Mouse (Mus musculus): ENCODE results near the gene Fip1l1.

The Fip1l1 gene

DNA sequence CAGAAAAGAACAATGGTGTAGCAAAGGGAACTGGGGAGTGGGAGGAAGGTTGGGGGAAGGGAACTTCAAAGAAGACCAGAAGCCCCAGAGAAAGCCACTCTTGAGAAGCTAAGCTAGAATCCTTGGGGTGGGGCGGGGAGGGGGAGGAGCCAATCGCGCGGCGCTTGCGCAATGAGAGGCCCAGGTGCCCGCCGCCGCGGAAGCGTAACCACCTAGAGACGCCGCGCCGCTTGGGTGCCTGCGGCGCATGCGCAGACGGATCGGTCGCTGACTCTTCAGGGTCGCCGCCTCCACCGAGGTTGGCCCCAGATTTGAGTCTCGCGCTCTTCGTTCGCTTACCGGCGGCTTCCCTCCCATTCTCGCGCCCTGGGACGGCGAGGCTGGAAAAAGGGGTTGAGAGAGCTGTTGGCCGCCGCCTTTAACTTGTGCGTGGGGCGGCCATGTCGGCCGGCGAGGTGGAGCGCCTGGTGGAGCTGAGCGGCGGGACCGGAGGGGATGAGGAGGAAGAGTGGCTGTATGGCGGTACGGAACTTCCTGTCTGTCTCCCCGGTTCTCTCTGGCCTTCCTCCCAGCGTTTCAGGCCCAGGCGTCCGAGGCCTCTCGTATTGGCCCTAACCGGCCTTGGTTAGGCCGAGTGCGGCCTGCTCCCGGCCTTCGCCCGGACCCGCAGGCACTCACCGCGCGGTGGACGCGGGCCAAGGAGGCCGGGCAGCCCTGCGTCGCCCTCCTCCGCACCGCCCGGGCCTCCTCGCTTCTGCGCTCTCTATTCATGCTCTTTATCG lies at the start of gene Fip1l1:
TSS of gene Fip1l1 (plus strand) at position 210 of the 782 bp plus-strand sequence.
- DNase-seq (ENCODE audit: extremely low read depth, insufficient read length, low spot score), result peak; percentile 94

DNA sequence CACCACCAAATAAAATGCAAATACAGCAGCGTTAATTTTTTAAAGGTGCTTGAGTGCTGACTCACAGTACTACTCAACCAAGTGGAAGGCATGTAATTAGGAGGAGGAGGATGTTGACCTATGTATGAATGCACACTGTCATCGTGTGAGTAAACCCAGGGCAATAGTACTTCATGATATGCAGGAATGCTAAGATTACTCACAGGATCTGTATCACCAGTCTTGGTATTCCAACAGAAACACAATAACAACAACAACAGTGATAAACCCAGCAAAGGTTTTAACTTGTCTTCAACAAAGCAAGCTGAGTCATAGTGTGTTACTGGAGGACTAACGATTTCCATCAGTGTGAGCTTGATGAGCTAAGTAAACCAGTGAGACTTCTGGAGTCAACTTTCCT lies 42.5 kb upstream of the Fip1l1 start:
- DNase-seq (ENCODE audit: extremely low read depth, insufficient read length, low spot score), result no peak

DNA sequence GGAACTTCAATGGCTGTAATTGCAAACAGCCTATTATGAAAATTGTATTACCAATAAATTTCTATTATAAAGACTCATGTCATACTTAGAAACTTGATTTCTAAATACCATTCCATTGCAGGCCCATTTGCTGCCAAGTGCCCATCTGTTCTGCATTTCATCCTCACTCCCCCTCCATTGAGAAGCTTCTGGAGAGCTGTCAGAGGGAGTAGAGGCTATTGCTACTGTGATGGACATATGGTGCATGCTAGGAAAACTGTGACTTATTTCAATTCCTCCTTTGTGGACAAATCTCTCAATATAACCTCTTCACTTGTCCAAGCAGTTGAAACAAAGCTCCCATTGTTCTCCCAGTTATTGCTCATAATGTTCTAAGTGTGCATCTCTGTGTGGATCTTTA lies 23.6 kb upstream of the Fip1l1 start:
- DNase-seq (ENCODE audit: extremely low read depth, insufficient read length, low spot score), result no peak

DNA sequence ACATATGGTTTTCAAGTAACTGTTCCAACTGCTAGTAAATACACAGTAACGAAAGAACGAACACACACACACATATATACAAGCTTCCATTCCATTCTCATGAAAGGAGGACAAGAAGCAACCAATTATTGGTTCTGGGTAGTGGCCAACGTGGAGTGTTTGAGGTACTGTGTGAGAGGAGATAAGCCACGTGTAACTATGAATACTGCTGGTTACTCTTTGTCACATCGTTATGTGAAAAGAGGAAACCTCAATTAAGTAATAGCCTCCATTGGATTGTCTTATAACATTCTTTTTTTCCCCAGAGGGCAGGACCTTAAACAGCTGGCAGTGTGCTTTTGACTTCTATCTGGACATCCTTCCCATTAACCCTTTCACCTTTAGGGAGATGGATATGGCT lies 8.2 kb upstream of the Fip1l1 start:
- no peak for DNase-seq (ENCODE audit: extremely low read depth, insufficient read length, low spot score)

DNA sequence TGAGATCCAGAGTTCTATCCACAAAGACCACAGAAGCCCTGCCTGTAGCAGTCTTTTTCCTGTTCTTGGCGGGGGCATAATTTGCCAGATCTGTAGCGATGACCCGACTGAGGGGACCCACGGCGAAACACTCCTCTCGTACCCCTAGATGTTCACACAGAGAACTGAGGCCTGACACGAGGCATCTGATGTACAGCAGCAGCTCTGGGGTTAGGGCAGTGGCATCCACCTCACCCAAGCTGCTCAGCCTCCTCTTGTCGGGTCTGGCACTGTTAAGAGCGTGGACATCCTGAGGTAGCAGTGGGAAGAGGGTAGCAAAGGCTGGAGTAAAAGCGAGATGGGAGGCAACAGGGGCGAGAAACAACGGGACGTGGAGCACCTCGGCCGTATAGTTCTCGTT lies 4.5 kb upstream of the Fip1l1 start:
- DNase-seq (ENCODE audit: extremely low read depth, insufficient read length, low spot score), result no peak

DNA sequence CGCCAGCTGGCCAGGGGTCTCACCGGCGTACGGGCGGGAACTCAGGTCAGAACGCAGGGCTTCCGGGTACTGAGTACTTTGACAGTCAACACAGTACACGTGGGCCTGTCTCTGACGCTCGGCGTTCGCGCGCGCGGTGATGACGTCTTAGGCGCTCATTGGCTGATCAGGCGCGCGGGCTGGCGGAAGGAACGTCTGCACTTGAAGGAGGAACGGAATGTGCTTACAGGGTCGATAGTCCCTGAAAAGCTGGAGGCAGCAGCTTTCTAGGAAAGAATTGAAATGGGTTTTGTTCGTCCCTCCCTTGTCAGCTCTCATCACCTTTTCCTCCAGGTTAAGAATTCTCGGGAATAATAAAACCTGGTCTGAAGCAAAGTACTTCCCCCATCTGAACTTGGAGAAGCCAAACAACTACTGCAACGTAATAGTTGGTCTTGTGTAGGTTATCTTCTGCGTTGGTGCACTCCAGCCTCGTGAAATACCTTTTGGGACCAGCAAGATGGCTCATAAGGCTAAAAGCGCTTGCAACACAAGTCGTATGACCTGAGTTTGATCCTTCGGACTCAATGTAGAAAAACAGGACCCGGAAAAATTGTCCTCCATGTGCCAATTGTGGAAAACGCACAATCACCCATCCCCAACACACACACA lies 3.5 kb upstream of the Fip1l1 start, which contains the start of gene Scfd2:
TSS of gene Scfd2 (minus strand) at position 130 of the 651 bp plus-strand sequence.
- DNase-seq (ENCODE audit: extremely low read depth, insufficient read length, low spot score), result peak; percentile 96

DNA sequence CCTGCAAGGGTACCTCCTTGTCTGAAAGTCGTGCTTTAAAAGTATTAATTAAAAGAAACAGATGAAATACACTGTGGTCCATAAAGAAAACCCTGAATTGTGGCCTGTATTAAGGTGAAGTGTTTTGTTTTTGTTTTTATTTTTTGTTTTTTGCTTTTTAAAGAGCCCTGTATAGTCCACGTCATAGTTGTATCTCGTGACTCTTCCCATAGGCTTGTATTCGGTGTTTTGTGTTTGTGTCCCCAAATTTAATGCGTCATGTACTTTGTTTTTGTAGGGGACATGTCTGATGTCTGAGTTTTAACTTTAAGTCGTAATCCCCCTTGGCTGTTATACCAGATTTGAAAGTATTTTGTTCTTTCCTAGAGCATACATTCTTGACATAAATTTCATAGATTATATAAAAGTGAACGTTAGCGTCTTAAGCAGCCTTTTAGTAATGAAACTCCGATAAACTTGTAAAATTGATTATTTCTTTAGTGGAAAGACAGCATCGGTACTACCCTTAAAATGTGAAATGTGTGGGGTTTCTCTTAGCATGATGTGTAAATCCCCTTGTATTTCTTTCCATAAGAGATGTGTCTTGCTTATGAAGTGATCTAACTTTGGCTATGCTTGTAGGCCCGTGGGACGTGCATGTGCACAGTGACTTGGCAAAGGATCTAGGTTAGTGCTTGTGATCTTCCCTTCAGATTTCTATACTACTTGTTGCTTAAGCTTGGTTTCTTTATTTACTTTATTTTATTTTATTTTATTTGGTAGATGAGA lies 1.1 kb downstream of the Fip1l1 start:
- no peak for DNase-seq (ENCODE audit: extremely low read depth, insufficient read length, low spot score)

DNA sequence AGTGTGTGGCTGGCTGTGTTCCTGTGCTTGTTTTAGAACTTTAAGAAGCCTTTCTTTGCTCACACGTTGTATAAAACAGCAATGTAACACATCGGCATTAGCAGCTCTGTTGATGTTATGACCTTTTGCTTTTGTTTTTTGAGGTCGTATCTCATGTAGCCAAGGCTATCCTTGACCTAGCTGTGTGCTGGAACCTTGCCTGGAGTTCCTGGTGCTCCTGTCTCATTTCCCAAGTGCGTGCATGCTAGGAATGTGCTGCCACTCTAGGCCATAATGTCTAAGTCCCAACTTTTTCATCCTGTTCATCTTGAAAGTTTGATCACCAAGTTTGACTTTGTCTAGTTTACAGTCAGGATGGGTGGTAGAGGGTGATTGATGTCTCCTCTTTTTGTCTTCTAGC lies 10.4 kb downstream of the Fip1l1 start:
- no peak for DNase-seq (ENCODE audit: extremely low read depth, insufficient read length, low spot score)

DNA sequence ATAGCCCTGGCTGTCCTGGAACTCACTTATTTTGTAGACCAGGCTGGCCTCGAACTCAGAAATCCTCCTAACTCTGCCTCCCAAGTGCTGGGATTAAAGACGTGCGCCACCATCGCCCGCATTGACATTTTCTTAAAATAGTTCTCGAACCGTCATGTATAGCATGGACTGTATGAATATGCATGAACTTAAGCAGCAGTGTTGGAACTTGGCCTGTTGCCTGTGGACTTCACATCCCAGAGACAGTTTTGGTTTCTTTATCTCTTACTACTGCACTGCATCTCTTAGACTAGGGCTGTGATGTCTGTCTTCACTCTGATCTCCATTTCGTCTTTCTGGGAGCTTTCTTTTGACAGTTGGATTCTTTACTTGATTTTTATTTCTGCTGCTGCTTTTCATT lies 14.3 kb downstream of the Fip1l1 start:
- DNase-seq (ENCODE audit: extremely low read depth, insufficient read length, low spot score), result no peak

DNA sequence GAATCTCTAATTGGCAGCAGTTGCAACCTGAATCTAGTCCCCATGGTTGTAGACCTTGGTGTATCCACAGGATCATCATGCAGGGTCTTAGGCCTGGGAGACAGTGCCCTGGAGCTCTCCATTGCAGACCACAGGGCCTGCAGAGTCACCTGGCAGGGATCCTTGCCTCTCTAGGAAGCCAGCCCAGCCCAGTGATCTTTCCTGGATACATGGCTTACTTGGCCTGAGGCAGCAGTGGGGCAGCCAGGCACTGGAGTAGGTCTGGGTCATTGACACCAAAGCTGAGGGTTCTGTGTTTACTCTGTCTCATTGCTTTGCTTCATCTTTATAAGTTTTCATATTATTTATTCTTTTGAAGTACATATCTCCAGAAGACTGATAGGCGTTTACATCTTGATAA lies 25.9 kb downstream of the Fip1l1 start:
- no peak for DNase-seq (ENCODE audit: extremely low read depth, insufficient read length, low spot score)

DNA sequence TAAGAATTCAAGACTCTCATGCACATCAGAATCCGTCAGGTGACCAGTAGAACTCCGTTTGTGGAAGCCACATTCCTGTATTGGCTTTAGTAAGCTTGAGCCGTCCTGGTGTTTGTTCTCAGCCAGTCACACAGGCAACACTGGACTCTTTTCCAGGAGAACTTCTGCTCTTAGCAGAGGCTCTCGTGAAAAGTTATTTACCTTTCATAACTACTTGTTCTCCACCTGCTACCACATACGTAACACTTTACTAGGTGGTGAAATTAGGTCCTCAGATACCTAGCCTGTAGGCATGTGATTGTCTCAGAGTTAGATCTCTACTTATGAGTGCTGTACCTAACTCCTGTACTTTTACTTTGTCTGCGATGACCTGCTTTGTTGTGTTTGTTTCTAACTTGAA lies 36.5 kb downstream of the Fip1l1 start:
- no peak for DNase-seq (ENCODE audit: extremely low read depth, insufficient read length, low spot score)

DNA sequence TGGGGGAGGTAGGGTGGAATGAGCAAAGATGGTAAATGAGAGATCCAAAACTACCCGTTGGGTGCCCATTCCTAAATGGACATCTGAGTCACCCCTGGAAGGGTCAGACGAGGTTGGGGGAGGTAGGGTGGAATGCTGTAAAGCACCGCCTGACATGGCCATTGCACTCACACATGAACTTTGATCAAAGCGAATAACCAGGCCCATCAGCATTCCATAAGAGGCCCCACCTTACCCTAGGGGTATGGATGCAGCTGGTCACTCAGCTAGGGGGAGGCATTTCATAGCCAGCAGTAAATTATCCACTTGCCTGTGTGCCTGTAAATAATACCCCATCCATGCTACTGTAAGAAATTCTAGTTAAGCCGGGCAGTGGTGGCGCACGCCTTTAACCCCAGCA lies 53.9 kb downstream of the Fip1l1 start:
- no peak for DNase-seq (ENCODE audit: extremely low read depth, insufficient read length, low spot score)

DNA sequence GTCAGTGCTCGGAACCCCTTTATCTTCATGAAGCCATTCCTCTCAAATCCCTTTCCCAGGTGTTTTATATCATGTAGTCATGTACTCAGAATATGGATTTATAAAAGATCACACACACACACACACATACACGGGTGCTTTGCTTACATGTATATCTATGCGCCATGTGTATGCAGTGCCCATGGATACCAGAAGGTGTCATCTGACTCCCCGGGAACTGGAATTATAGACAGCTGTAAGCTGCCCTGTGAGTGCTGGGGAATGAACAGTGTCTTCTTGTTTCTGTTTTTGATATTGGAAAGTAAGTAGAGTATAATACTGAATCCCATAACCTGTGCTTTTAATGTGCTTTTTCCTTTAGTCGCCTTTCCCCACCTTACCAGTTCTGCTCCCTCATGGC lies 56.2 kb downstream of the Fip1l1 start:
- no peak for DNase-seq (ENCODE audit: extremely low read depth, insufficient read length, low spot score)

DNA sequence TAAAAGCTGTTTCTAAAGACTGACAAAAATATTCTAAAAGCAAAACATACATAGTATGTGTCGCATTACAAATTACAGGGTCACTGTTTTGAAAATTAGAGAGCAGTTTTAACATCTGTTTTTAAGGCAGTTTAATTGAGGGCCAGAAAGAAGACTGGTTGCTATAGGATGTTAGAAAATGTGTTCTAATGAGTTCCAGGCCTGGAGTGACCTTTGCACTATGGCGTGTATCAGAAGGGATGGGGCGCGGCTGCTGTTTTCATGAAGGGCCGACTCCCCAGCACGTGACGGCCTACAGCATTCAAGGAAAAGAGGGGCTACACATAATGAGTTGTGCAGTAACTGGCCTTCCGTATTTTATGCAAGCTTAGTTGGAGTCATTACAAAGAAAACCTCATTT lies 57.9 kb downstream of the Fip1l1 start:
- no peak for DNase-seq (ENCODE audit: extremely low read depth, insufficient read length, low spot score)

DNA sequence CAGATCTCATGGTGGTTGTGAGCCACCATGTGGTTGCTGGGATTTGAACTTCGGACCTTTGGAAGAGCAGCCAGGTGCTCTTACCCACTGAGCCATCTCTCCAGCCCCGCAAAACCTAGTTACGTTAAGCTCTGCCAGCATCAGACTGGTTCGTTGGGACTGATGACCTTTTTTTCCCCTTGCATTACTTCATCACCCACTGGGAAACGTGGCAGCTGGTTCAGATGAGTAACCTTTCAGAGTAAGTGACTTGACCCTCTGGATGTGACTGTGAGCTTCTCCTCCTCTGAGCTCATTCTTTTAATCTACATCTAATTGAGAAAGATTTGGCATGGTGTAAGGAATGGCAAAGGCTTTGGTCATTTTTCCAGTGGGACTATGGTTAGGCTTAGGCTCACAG lies 64.8 kb downstream of the Fip1l1 start:
- no peak for DNase-seq (ENCODE audit: extremely low read depth, insufficient read length, low spot score)

DNA sequence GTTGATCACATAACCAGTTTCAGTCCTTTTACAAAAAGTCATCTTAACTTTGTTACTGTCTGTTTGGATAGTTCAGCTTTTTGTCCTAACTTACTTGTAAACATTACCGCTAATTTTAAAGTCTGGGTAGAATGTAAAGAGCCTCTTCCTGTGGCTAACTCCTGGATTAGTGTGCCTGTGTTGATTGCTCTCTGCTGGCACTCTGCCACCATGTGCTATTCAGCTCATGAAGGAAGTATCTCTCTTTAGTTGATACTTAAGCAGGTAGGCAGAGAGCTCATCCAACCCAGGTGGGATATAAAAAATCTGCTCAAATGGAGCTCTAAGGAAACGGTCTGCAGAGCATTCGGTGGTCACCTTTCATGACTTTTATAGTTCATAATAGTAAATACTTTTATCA lies 65.9 kb downstream of the Fip1l1 start:
- no peak for DNase-seq (ENCODE audit: extremely low read depth, insufficient read length, low spot score)

DNA sequence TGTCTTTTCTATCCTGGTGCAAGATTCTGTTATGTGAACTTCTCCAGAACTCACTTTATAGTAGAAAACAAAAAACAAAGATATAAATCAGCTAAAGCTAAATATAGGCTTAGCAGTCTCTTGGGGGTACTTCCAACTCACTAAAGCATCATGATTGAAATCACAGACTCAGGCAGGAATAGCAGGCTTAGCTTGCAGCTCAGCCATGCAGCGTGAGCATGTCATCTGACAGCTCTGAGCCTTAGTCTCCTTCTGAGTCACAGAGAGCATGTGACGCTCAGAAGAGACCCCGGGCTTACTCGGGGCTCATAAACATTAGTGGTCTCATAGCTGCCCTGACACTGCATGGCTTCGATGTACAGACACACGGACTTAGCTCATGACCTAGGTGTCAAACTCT lies 66.7 kb downstream of the Fip1l1 start:
- DNase-seq (ENCODE audit: extremely low read depth, insufficient read length, low spot score), result no peak

DNA sequence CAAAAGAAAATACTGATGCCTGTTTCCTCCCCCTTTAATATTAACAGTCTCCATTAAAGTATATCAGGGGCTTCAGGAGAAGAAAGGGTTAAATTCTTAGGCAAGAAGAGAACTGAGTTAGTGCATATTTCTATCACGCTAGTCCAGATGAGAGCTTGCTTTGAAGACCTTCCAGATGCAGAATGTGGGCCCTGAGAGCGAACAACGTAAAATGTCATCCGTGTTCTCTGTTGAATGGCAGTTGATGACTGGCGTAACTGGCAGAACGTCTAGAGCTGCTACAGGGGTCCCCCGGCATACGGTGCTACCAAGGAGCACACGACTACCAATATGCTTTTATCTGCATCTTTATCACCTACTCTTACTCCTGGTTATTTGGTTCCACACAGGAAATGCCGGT lies 67.1 kb downstream of the Fip1l1 start:
- DNase-seq (ENCODE audit: extremely low read depth, insufficient read length, low spot score), result no peak

DNA sequence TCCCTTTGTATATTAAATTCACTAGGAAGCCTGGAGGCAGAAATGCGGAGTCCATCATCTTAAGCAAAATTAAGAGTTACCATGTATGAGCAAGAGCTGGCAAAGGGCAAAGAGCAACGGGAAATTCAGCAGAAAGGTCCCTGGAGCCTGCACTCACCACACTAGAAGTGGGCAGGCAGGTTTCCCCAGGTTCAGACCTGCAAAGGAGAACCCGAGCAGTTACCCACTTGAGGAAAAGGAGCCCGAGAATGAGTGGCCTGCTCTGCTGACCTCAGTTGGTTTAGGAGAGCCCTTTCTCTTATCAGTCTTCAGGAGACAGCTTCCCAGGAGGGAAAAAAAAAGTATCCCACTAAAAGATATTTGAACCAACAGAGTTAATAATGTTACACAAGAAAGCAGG lies 68.1 kb downstream of the Fip1l1 start:
- no peak for DNase-seq (ENCODE audit: extremely low read depth, insufficient read length, low spot score)

DNA sequence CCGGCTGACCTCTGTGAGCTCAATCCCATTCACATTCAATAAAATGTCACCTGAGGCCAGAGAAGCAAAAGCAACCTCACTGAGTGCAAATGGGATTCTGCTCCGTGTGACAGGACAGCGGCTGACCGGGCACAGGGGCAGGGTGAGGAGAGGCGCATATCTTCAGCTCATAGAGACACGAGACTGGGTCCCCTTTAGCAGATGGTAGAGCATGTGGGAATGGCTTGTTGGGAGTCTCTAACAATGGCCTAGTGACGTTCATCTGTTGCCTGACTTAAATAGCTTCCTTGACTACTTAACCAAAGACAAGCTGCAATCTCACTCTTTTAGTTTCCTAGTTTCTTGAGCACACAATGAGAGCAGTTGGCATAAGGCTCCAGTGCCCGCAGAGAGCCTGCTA lies 71.0 kb downstream of the Fip1l1 start:
- DNase-seq (ENCODE audit: extremely low read depth, insufficient read length, low spot score), result no peak

DNA sequence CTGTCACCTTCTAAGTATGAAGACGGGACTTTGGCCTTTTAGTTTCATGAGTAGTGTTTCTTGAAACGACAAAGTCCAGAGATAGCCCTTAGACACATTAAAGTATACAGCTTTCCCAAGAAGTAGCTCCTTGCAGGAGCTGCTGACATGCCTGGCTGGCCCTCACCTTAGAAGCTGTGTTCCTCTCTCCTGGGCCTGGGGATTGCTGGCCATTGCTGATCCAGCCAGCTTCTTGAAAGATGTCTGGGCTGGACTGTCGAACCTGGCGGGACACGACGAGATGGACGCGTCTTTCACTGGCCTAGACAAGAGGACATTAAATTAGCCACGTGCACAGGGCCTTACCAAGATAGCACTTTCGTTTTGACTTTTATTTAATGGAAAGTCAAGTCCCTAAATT lies 75.3 kb downstream of the Fip1l1 start:
- DNase-seq (ENCODE audit: extremely low read depth, insufficient read length, low spot score), result peak; percentile 13

DNA sequence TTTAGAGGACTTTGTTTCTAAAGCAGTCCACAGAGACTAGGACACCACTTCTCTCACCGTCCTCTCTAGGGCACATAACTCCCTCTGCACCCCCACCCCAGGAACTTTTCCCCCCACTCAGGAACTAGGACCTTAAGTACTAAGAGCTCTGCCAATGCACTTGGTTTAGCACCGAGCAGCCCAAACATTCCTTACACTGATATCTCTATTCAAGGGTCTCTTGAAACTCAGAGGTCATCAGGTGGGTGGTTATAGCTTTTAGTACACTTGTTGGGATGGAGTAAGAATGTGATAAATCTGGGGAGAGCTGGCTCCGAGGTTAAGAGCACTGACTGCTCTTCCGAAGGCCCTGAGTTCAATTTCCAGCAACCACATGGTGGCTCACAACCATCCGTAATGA lies 77.5 kb downstream of the Fip1l1 start:
- DNase-seq (ENCODE audit: extremely low read depth, insufficient read length, low spot score), result no peak
